Mouse (Mus musculus) olfactory bulb, adult 2 months (tissue): Measurements from ENCODE around the gene Clmp.

Source experiments
- CTCF ChIP-seq: fragments of 200-500 bp; IDR thresholded peaks from 2 replicates; pipeline ENCODE4 v1.5.1; 2012; ENCODE audit warnings: low read depth, mild to moderate bottlenecking, low read length, moderate library complexity; ENCODE audit not compliant: insufficient read depth
- POLR2A ChIP-seq: fragments of 200-500 bp; IDR thresholded peaks from 2 replicates; pipeline ENCODE4 v1.6.1; 2012; ENCODE audit warnings: mild to moderate bottlenecking, low read depth, low read length, moderate library complexity; ENCODE audit not compliant: insufficient read depth

DNA sequence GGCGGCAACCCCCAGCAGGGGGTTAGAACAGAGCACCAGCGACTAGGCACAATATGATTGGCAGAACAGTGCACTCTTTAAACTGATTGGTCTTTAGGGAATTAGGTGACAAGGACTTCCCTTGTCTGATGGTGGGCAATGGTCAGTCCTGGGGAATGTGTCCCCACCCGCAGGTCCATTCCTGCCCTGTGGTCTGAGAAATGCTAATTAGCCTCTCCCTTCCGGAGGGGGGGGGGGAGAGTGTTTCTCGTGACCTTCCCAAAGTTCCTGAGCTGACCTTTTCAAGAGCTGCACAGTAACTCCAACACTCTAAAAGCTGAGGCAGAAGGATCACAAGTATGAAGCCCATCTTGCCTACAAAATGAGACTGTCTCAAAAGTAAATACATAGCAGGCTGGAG lies 108.5 kb downstream of the Clmp start:
- TF ChIP-seq CTCF (no peak), POLR2A (no peak)
